Mouse (Mus musculus) liver, embryonic 14.5 days (tissue): ENCODE measurements at regions not wholly inside any gene's neighbourhood (a gene's known extent, or its start where the extent isn't known, plus 50 kb on each side); places are given as distances from the start of the nearest gene placed in this dataset.

Experiments
- CTCF ChIP-seq: IDR thresholded peaks from 2 replicates; pipeline ENCODE4 v1.5.1; 2016; ENCODE audit warnings: antibody characterized with exemption, low read depth, control low read depth
- EP300 ChIP-seq: IDR thresholded peaks from 2 replicates; pipeline ENCODE4 v1.6.1; 2016; ENCODE audit warnings: antibody characterized with exemption, low read depth

GRCm38 (mm10) chr1:73834566-73834965 is 289.7 kb downstream of the Tns1 start:
- no peak for TF ChIP-seq CTCF
- TF ChIP-seq EP300: no peak
